Mouse (Mus musculus): ENCODE results near the gene Dscaml1. TPM values are rescaled to one million over a fixed set of nuclear protein-coding genes. Genes with fewer than 3 reads are reported as not detected.

Dscaml1 gene
- polyA plus RNA-seq, 1 experiment from 2014 or later = 22.3 TPM

- 10% methylated on average over 10 of the region's 10 CpGs for WGBS
- Histone ChIP-seq H3K9me3 (no peaks in the 10 kb centered on the region), H3K36me3 (no peaks in the 10 kb centered on the region), H3K4me1 (peaks cover 19% of the 10 kb centered on the region), H3K9ac (replicated peaks) (0 out of 2 replicates have a peak overlapping the region, but pooled peaks have one; percentile 7), H3K27me3 (no peaks in the 10 kb centered on the region), H3K27ac (replicated peaks) (peak overlapping the region; percentile 82), H3K4me2 (replicated peaks) (no peak overlapping the region), H3K4me3 (no peak overlapping the region)
- peak; percentile 78 for ATAC-seq (replicated peaks)
These were observed 267.2 kb downstream of the Dscaml1 start for GRCm38 (mm10) chr9:45693424-45694237.

GRCm38 (mm10) chr9:45694256-45694655, 267.8 kb downstream of the Dscaml1 start:
- H3K27ac ChIP-seq (replicated peaks) = peak overlapping the region; percentile 82
- H3K27me3 ChIP-seq = no peaks in the 10 kb centered on the region
- no peak overlapping the region for H3K4me3 ChIP-seq
- peaks cover 19% of the 10 kb centered on the region for H3K4me1 ChIP-seq
- 0 out of 2 replicates have a peak overlapping the region, but pooled peaks have one; percentile 7 for H3K9ac ChIP-seq (replicated peaks)
- ATAC-seq (replicated peaks) = no peak
- H3K4me2 ChIP-seq (replicated peaks) = no peak overlapping the region
- WGBS = 6% methylated on average over 2 of the region's 2 CpGs
- no peaks in the 10 kb centered on the region for H3K36me3 ChIP-seq
- no peaks in the 10 kb centered on the region for H3K9me3 ChIP-seq

GRCm38 (mm10) chr9:45699171-45699570, 272.7 kb downstream of the Dscaml1 start:
- no peaks in the 10 kb centered on the region for H3K27me3 ChIP-seq
- no peak overlapping the region for H3K4me2 ChIP-seq (replicated peaks)
- ATAC-seq (replicated peaks) = no peak
- peaks cover 14% of the 10 kb centered on the region for H3K36me3 ChIP-seq
- no peaks in the 10 kb centered on the region for H3K9me3 ChIP-seq
- WGBS = 68% methylated on average over 10 of the region's 10 CpGs
- peaks cover 2% of the 10 kb centered on the region for H3K4me1 ChIP-seq
- H3K27ac ChIP-seq (replicated peaks) = 0 out of 2 replicates have a peak overlapping the region, but pooled peaks have one; percentile 2
- H3K4me3 ChIP-seq = no peak overlapping the region
- H3K9ac ChIP-seq (replicated peaks) = no peak overlapping the region

- Histone ChIP-seq H3K27me3 (no peaks in the 10 kb centered on the region), H3K9me3 (no peaks in the 10 kb centered on the region), H3K27ac (replicated peaks) (no peak overlapping the region), H3K4me2 (replicated peaks) (no peak overlapping the region), H3K36me3 (peaks cover 15% of the 10 kb centered on the region), H3K4me3 (no peak overlapping the region), H3K9ac (replicated peaks) (no peak overlapping the region), H3K4me1 (peaks cover 8% of the 10 kb centered on the region; the same call in 1 of the 2 replicates)
- 89% methylated on average over 3 of the region's 3 CpGs for WGBS
- ATAC-seq (replicated peaks) = no peak
These were observed 276.8 kb downstream of the Dscaml1 start for GRCm38 (mm10) chr9:45703236-45703635.

GRCm38 (mm10) chr9:45704441-45704840, 278.0 kb downstream of the Dscaml1 start:
- ATAC-seq (replicated peaks) = no peak
- no peaks in the 10 kb centered on the region for H3K27me3 ChIP-seq
- no peak overlapping the region for H3K4me2 ChIP-seq (replicated peaks)
- no peak overlapping the region for H3K4me3 ChIP-seq
- H3K4me1 ChIP-seq = peaks cover 8% of the 10 kb centered on the region; the same call in 1 of the 2 replicates
- H3K36me3 ChIP-seq = peaks cover 19% of the 10 kb centered on the region
- no peaks in the 10 kb centered on the region for H3K9me3 ChIP-seq
- H3K27ac ChIP-seq (replicated peaks) = no peak overlapping the region; the same call in 1 of the 2 replicates
- 77% methylated on average over 3 of the region's 3 CpGs for WGBS
- no peak overlapping the region for H3K9ac ChIP-seq (replicated peaks)

- Histone ChIP-seq H3K4me2 (replicated peaks) (no peak overlapping the region), H3K27ac (replicated peaks) (no peak overlapping the region), H3K4me3 (no peak overlapping the region), H3K27me3 (no peaks in the 10 kb centered on the region), H3K4me1 (peaks cover 8% of the 10 kb centered on the region; the same call in 1 of the 2 replicates), H3K36me3 (peaks cover 11% of the 10 kb centered on the region), H3K9ac (replicated peaks) (no peak overlapping the region), H3K9me3 (no peaks in the 10 kb centered on the region)
- no peak for ATAC-seq (replicated peaks)
- 66% methylated on average over 11 of the region's 11 CpGs for WGBS
These were observed 283.9 kb downstream of the Dscaml1 start for GRCm38 (mm10) chr9:45710300-45710699.

- H3K4me1 ChIP-seq = 0 out of 2 replicates have a peak, but pooled peaks cover 3% of the 10 kb centered on the region
- no peak for ATAC-seq (replicated peaks)
These were observed 289.0 kb downstream of the Dscaml1 start for GRCm38 (mm10) chr9:45715387-45715786.

GRCm38 (mm10) chr9:45719997-45720396, 293.6 kb downstream of the Dscaml1 start:
- Histone ChIP-seq H3K4me3 (no peak overlapping the region), H3K4me1 (0 out of 2 replicates have a peak, but pooled peaks cover 3% of the 10 kb centered on the region), H3K9ac (replicated peaks) (no peak overlapping the region), H3K4me2 (replicated peaks) (no peak overlapping the region), H3K36me3 (peaks cover 57% of the 10 kb centered on the region), H3K27ac (replicated peaks) (no peak overlapping the region), H3K27me3 (no peaks in the 10 kb centered on the region), H3K9me3 (no peaks in the 10 kb centered on the region)
- WGBS = 20% methylated on average over 7 of the region's 7 CpGs
- no peak for ATAC-seq (replicated peaks)

More at GRCm38 (mm10) chr9:45715387-45715786, 289.0 kb downstream of the Dscaml1 start:
- whole genome bisulfite sequencing = 77% methylated on average over 3 of the region's 3 CpGs
- Histone ChIP-seq H3K4me2 (replicated peaks) (no peak overlapping the region), H3K9ac (replicated peaks) (no peak overlapping the region), H3K36me3 (peaks cover 21% of the 10 kb centered on the region), H3K9me3 (no peaks in the 10 kb centered on the region), H3K4me3 (no peak overlapping the region), H3K27me3 (no peaks in the 10 kb centered on the region), H3K27ac (replicated peaks) (no peak overlapping the region)

GRCm38 (mm10) chr9:45731851-45732250, 305.4 kb downstream of the Dscaml1 start:
- 84% methylated on average over 5 of the region's 5 CpGs for WGBS
- Histone ChIP-seq H3K36me3 (peaks cover 15% of the 10 kb centered on the region), H3K27ac (replicated peaks) (no peak overlapping the region), H3K9ac (replicated peaks) (no peak overlapping the region), H3K27me3 (no peaks in the 10 kb centered on the region), H3K4me2 (replicated peaks) (no peak overlapping the region), H3K4me1 (no peaks in the 10 kb centered on the region), H3K9me3 (no peaks in the 10 kb centered on the region), H3K4me3 (no peak overlapping the region)
- no peak for ATAC-seq (replicated peaks)

- H3K4me3 ChIP-seq = no peak overlapping the region
- no peak overlapping the region for H3K27ac ChIP-seq (replicated peaks)
- peaks cover 15% of the 10 kb centered on the region for H3K36me3 ChIP-seq
- no peak for ATAC-seq (replicated peaks)
- H3K9me3 ChIP-seq = no peaks in the 10 kb centered on the region
- no peaks in the 10 kb centered on the region for H3K4me1 ChIP-seq
- no peak overlapping the region for H3K4me2 ChIP-seq (replicated peaks)
- WGBS = 57% methylated on average over 6 of the region's 6 CpGs
- H3K9ac ChIP-seq (replicated peaks) = no peak overlapping the region
- no peaks in the 10 kb centered on the region for H3K27me3 ChIP-seq
These were observed 306.8 kb downstream of the Dscaml1 start for GRCm38 (mm10) chr9:45733246-45733645.

- WGBS = 52% methylated on average over 12 of the region's 12 CpGs
- Histone ChIP-seq H3K27ac (replicated peaks) (peak overlapping the region; percentile 62), H3K9ac (replicated peaks) (no peak overlapping the region), H3K4me1 (peaks cover 18% of the 10 kb centered on the region), H3K4me2 (replicated peaks) (0 out of 2 replicates have a peak overlapping the region, but pooled peaks have one; percentile 6), H3K36me3 (peaks cover 16% of the 10 kb centered on the region), H3K4me3 (no peak overlapping the region), H3K9me3 (no peaks in the 10 kb centered on the region), H3K27me3 (no peaks in the 10 kb centered on the region)
- ATAC-seq (replicated peaks) = peak; percentile 67
These were observed 312.7 kb downstream of the Dscaml1 start for GRCm38 (mm10) chr9:45739001-45739701.
